Mouse (Mus musculus): Measurements from ENCODE around the gene Col3a1. TPM values are rescaled to one million over a fixed set of nuclear protein-coding genes. Genes with fewer than 3 reads are reported as not detected.

Col3a1 gene
- total and polyA plus RNA-seq, 2 experiments from 2014 or later, result 584 to 800 TPM

- DNase-seq (ENCODE audit: low spot score), result no peak
- 68% methylated on average over 7 of the region's 7 CpGs for WGBS
- TF ChIP-seq CTCF (IDR thresholded peaks at IDR 0.05; ENCODE audit: low read depth) (no peak), EP300 (IDR thresholded peaks at IDR 0.05; ENCODE audit: low read depth) (no peak)
- no peak overlapping the region for H3K9ac ChIP-seq (replicated peaks; ENCODE audit: low read depth, low read length)
- no peak overlapping the region for H3K4me2 ChIP-seq (ENCODE audit: low read depth, low read length)
- H3K4me3 ChIP-seq (ENCODE audit: low read depth, low read length), result no peak overlapping the region
- H3K27me3 ChIP-seq (ENCODE audit: control insufficient read depth, insufficient read depth, low read length), result no peaks in the 10 kb centered on the region
- H3K36me3 ChIP-seq (replicated peaks; ENCODE audit: control insufficient read depth, insufficient read depth, low read length), result 0 out of 2 replicates have a peak, but pooled peaks cover 3% of the 10 kb centered on the region
- H3K27ac ChIP-seq (ENCODE audit: low read depth), result no peak overlapping the region
- ATAC-seq (ENCODE audit: insufficient read depth, low read depth), result no peak
- H3K9me3 ChIP-seq (replicated peaks; ENCODE audit: control insufficient read depth, low read length), result no peaks in the 10 kb centered on the region
- H3K4me1 ChIP-seq (ENCODE audit: control insufficient read depth, insufficient read depth), result no peaks in the 10 kb centered on the region
Observed at GRCm38 (mm10) chr1:45379992-45380690, 68.8 kb downstream of the Col3a1 start.

- Histone ChIP-seq H3K4me3 (ENCODE audit: low read depth, low read length) (no peak overlapping the region), H3K9ac (replicated peaks; ENCODE audit: low read depth, low read length) (no peak overlapping the region), H3K9me3 (replicated peaks; ENCODE audit: control insufficient read depth, low read length) (no peaks in the 10 kb centered on the region), H3K27ac (ENCODE audit: low read depth) (no peak overlapping the region), H3K4me2 (ENCODE audit: low read depth, low read length) (no peak overlapping the region), H3K4me1 (ENCODE audit: control insufficient read depth, insufficient read depth) (no peaks in the 10 kb centered on the region), H3K36me3 (replicated peaks; ENCODE audit: control insufficient read depth, insufficient read depth, low read length) (0 out of 2 replicates have a peak, but pooled peaks cover 3% of the 10 kb centered on the region), H3K27me3 (ENCODE audit: control insufficient read depth, insufficient read depth, low read length) (no peaks in the 10 kb centered on the region)
- no peak for ATAC-seq (ENCODE audit: insufficient read depth, low read depth)
- 72% methylated on average over 2 of the region's 2 CpGs for WGBS
- TF ChIP-seq EP300 (IDR thresholded peaks at IDR 0.05; ENCODE audit: low read depth), result no peak
- TF ChIP-seq CTCF (IDR thresholded peaks at IDR 0.05; ENCODE audit: low read depth), result no peak
- DNase-seq (ENCODE audit: low spot score), result no peak
Observed at GRCm38 (mm10) chr1:45381866-45382265, 70.5 kb downstream of the Col3a1 start.

Small RNA genes within 50 kb of the gene (microRNA-seq; reads per million reads assigned to microRNA genes)
- gene Gm47302, result not detected

Other genes starting within 250 kb of the Col3a1 start
- gene Col5a2, start 191.7 kb downstream of the Col3a1 start, total RNA-seq (2014; rRNA removed; ENCODE audit: low replicate concordance), result 86.1 and 93.9 TPM in 2 replicates
- 31.4 and 32.4 TPM in 2 replicates for gene Col5a2, start 191.7 kb downstream of the Col3a1 start, polyA plus RNA-seq (2015; fragmentation: Nextera tagmentation; extraction: Ambion mirVana)

Measured in heart, postnatal 0 days (tissue).